Mouse (Mus musculus) G1E (cell line): ENCODE data around the gene Ldlrap1.

Experiments used
- CTCF ChIP-seq: IDR thresholded peaks from 2 replicates; pipeline ENCODE4 v1.5.1; 2012; ENCODE audit warnings: low read depth, low read length, inconsistent platforms, mixed read lengths
- GATA1 ChIP-seq: IDR thresholded peaks from 2 replicates; pipeline ENCODE4 v1.6.1; 2012; ENCODE audit warnings: borderline replicate concordance, low read length, inconsistent platforms, mixed read lengths
- GATA2 ChIP-seq: IDR thresholded peaks from 2 replicates; pipeline ENCODE4 v1.6.1; 2012; ENCODE audit warnings: low read depth, low read length, inconsistent platforms, borderline replicate concordance
- POLR2AphosphoS5 ChIP-seq: IDR thresholded peaks from 2 replicates; pipeline ENCODE4 v1.6.1; 2012; ENCODE audit warnings: low read depth, low read length, inconsistent platforms; ENCODE audit not compliant: insufficient replicate concordance
- TAL1 ChIP-seq: conservative IDR thresholded peaks from 2 replicates; pipeline ENCODE4 v1.6.1; 2012; ENCODE audit warnings: low read depth, low read length, inconsistent platforms, mixed read lengths

DNA sequence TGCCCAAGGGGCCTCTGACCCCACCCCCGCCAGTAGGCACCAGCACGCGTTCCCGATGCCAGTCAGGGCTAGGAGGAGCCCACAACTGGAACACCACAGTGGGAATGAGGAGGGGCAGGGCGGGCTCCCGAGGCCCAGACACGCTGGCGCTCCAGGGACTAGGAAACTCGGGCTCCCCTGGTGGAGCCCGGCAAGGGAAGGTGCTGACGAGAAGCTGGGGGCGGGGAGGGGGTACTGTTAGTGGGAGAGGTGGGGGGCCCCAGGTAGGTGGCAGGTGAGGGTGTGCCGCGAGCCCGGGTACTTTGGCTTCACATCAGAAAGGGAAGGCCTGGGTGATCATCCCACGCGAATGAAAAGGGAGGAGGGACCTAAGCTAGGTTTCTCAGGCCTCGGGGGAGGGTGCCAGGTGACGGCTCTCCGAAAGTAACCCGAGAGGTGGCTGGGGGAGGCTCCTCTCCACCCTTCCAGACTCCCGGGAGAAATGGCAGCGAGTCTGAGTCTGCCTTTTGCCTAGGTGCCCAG, 859 bp downstream of the Ldlrap1 start:
- TF ChIP-seq GATA1 (no peak), CTCF (no peak), TAL1 (no peak), POLR2AphosphoS5 (no peak), GATA2 (no peak)
